Mouse (Mus musculus) left cerebral cortex, postnatal 36 days (tissue): ENCODE measurements at regions not wholly inside any gene's neighbourhood (a gene's known extent, or its start where the extent isn't known, plus 50 kb on each side); places are given as distances from the start of the nearest gene placed in this dataset.

Experiments
- DNase-seq, 2 experiments: peaks; one replicate each; pipeline ENCODE4 v3.0.0; 2021 to 2022; ENCODE audit warnings: low spot score in 2 of 2, mixed read lengths in 1 of 2
- intact Hi-C: fragments of 180-260 bp; cut with DNase I; formaldehyde crosslinking; loops from one replicate; pipeline ENCODE4 v1.15.1; 2025

- intact Hi-C loops, result no loop called here
These were observed 151.0 kb upstream of the Gdf10 start for GRCm38 (mm10) chr14:33772374-33772773.

DNA sequence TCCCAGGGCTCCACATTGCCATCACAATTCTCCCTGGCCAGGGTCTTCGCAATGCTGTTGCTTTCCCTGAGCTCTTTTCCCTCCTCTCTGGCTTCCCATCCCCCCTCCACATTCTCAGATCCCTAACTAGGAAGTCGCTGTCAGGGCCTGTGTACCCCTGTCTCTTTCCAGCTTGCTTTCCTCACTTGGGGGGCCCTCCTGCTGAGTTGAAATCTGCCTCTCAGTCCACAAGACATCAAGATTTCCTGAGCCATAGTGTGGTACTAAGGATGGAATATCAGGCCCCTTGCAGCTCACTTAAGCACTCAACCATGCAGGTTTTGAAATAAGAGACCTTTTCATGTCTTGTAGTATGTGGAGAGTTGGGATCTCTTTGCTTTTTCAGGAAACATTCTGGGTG, 133.8 kb upstream of the Gdf10 start:
- intact Hi-C loops, result no loop called here
- no peak for DNase-seq

More at GRCm38 (mm10) chr14:33772374-33772773, 151.0 kb upstream of the Gdf10 start:
- DNase-seq, result no peak

DNA sequence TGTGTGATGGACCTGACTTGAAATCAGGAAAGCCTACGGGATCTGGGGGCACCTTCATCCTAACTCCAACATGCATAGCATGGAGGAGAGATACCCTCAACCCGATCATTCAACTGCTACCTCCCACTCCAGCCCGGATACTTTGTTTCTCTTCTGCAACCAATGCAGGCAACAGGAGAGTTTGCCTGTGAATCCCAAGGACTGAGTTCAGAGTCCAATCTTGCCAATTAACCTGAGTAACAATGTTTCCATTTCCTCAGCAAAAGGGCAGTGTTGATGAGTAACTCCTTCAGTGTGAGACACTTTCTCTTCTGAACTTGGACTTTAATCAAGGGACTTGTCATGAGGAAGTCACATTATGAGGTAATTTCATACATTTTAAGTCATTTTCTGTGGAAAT, 129.1 kb upstream of the Gdf10 start:
- intact Hi-C loops, result no loop called here
- DNase-seq, result no peak

DNA sequence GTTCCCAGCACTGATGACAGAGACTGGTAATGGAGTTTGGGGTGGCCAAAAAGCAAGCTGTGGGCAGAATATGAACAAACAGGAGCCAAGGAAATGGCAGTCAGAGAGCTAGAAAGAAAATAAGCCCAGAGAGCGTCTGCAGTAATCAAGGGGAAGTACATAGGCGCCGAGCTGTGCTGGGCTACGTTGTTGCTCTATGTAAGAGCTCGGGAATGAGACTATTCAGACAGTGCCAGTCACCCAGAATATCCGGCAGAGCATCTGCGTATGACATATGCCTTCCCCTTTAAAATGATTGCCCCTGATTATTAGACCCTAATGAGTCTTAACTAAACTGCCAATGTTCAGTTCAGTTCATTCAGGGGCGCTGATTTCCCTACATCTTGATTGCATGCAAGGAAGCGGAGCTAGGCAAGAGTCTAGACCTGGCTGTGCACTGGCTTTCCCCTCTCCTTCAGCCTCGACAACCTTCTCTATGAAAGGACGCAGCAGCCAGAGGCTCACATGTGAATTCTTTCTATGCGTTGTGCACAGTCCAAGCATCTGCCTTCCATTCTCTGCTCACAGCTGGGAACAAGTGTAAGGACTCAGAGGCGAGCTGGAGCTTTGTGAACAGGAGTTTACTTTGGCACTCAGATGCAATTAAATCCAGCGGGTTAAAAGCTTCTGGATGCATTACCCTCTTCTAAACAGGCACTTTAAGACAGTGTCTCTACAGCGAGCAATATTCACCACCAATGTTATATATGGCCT, 125.7 kb upstream of the Gdf10 start:
- no peak for DNase-seq
- intact Hi-C loops, result no loop called here

DNA sequence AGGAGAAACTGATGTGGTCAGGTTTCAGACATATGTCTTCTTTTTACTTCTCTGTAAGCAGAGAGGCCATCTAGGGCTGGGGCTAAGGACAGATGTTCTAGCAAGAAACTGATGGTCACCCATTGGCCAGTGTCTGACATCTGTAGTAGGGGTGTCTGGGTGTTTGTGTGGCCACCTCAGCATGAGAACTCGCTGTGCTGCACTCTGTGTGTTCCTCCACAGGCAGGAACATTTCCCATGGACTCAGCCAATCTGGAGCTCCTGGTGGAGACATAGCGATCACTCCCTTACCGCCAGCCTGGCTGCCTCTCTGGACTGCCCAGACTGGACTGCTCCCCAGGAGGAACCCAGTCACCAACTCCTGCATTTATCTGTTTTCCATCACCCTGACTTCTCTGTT, 119.1 kb upstream of the Gdf10 start:
- intact Hi-C loops, result no loop called here
- no peak for DNase-seq

- intact Hi-C loops, result no loop called here
These were observed 118.7 kb upstream of the Gdf10 start for GRCm38 (mm10) chr14:33804721-33805120.

GRCm38 (mm10) chr14:33807196-33807595, 116.2 kb upstream of the Gdf10 start:
- no peak for DNase-seq
- intact Hi-C loops, result no loop called here

More at GRCm38 (mm10) chr14:33804721-33805120, 118.7 kb upstream of the Gdf10 start:
- DNase-seq, result no peak

GRCm38 (mm10) chr14:33808593-33809265, 114.7 kb upstream of the Gdf10 start:
- no peak for DNase-seq
- intact Hi-C loops, result no loop called here

GRCm38 (mm10) chr14:33810584-33810983, 112.8 kb upstream of the Gdf10 start:
- intact Hi-C loops, result no loop called here

GRCm38 (mm10) chr14:33811241-33811640, 112.1 kb upstream of the Gdf10 start:
- intact Hi-C loops, result no loop called here
- no peak for DNase-seq

More at GRCm38 (mm10) chr14:33810584-33810983, 112.8 kb upstream of the Gdf10 start:
- no peak for DNase-seq

DNA sequence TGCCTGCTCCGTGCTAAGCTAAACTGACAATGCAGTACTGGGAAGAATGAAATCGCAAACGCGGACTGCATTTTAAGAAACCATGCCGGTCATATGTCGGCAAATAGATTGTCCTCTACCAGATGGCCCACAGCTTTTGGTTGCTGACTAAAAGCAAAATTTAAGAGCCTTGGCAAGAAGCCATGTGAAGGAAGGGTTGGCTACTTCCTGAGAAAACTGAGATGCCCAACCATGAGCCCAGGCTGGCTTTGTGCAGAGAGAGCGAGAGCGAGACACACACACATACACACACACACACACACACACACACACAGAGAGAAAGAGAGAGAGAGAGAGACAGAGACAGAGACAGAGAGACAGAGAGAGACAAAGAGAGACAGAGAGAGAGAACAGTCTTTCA, 111.1 kb upstream of the Gdf10 start:
- intact Hi-C loops, result no loop called here
- DNase-seq, result no peak

- intact Hi-C loops, result no loop called here
- DNase-seq, result no peak
These were observed 110.6 kb upstream of the Gdf10 start for GRCm38 (mm10) chr14:33812772-33813171.

DNA sequence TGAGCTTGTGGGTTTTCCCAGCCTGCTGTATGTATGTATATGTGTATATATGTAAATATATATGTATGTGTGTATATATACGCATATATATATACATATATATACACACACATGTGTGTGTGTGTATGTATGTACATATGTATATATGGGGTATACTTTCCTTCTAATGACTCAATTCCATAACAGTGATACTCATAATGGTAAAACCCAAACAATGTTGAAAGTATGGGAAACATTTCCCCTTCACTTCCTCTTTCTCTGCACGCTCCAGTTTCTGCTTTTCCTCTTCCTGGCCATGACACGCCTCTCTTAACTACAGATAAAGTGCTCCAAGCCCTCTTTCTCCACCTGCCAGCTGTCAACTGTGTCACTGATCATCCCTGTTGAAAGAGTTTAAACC, 110.1 kb upstream of the Gdf10 start:
- no peak for DNase-seq
- intact Hi-C loops, result no loop called here

GRCm38 (mm10) chr14:33814107-33814506, 109.3 kb upstream of the Gdf10 start:
- no peak for DNase-seq
- intact Hi-C loops, result no loop called here

DNA sequence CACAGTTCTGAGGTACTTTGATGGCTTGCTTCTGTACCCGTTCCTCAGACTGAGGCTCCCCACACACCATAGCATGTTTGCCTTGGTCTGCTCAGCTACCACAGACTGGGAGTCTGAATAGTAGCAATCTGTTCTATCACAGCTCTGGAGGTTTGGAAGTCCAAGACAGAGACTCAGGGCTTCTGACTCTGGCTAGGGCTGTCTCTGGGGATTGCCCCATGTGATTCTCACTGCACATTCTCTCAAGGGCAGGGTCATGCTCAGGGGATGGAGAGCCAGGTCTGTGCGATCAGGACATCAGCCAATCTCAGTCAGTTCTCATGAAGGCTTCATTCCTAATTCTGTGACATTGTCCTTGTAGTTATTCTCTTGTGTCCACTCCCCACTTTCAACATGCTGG, 108.8 kb upstream of the Gdf10 start:
- intact Hi-C loops, result no loop called here
- DNase-seq, result no peak

DNA sequence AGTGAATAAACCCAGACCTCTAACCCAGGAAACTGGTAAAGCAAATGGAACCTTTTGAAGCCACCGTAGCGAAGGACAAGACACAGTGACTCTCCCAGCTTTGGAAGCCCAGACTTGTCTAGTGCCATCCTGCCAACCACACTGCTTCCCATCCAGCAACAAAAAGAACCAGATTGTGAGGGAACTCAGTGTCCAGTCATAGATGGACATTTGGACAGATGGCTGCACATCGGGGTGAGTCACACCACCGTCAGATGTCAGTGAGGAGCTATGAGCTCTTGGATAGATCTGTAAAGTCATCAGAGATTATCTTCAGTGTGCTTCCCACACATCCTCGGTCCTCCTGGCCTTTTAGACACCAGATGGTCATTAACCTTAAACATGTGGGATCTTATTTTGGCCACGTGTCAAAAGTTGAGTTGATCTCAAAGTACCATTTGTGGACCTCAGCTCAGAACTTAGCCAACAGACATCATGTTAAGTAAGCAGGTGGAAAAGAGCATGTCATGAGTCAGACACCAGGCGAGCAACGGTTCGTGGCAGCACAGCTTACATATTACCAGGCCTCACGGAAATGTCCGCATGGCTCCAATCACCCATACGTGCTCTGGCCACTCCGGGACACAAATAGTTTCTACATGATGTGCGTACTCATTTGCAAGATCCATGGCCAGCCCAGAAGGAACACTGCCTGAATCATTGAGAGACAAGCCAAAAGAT, 102.7 kb upstream of the Gdf10 start:
- intact Hi-C loops, result no loop called here
- no peak for DNase-seq

DNA sequence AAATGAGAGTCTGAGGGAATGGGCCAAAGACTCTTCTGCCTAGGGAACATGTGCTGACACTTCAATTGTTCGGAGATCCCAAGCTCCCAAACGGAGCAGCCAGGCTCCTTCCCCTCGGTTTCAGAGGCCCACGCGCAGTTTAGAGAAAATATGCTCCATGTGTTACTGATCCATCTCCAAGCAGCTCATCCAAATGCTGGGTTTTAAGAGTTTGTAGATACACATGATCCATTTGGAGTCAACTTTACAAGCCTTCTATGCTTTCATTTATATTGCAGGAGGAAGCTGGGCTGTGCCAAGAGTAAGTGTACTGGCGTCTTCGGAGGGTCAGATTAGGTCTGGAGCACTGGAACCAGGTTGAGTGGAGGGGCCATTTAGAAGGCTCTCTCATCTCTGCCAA, 102.0 kb upstream of the Gdf10 start:
- no peak for DNase-seq
- intact Hi-C loops, result no loop called here

DNA sequence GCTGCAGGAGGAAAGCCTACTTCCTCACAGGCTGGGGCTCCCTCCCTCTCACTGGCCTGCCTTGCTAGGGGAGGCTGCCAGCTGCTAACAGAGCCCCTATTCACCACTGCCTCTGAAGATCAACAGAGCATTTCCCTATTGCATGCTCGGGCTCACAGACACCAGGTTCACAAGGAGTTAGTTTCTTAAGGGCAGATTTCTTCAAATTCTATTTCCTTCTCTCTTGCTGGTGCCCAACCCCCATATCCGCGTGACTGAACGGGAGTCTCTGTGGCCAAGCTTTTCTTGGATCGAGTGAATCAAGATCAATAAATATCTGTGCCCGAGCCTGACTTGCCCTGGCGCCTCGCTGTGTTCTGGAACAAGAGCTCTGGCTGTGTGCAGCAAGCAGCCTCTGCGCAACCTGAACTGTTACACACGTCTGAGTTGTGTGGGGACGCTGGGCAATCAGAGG, 98.9 kb upstream of the Gdf10 start:
- peak; percentile 12 to 15 for DNase-seq
- intact Hi-C loops, result no loop called here

DNA sequence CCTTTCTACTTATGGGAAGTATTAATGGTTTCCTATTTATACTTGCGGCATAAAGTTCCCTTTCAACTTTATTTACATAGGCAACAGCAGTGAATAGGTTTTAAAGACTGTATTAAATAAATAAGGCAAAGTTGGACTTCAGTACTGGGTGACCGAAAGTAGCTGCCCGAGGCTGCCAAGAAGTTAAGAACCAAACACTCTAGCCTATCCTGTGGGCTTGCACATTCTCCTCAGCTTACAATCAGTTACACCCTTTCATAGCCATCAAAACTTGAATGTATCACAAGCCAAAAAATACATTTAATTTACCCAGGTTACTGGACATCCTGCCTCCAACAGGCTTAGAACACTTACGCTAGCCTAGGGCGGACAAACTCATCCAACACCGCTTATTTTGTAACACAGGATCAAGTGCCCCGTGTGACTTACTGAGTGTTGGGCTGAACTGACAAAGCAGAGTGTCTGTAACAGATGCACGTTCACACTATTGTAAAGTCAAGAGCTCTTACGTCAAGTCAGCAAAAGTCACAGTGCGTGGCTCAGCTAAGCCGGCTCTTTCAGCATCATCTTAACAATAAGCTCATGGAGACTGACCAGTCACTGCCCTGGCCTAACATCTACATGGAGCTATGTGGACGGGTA, 97.3 kb upstream of the Gdf10 start:
- DNase-seq, result no peak
- intact Hi-C loops, result loop anchor here (5.0 kb wide), 1 partner anchor 106 kb away; no protein-coding TSS in a partner anchor

GRCm38 (mm10) chr14:33832650-33833319, 90.6 kb upstream of the Gdf10 start:
- no peak for DNase-seq
- intact Hi-C loops, result no loop called here
